Mouse (Mus musculus): ENCODE data around the gene St7. TPM values are rescaled to one million over a fixed set of nuclear protein-coding genes. Genes with fewer than 3 reads are reported as not detected.

The St7 gene
- polyA plus RNA-seq, 2 experiments = 7.9 to 8.9 TPM

GRCm38 (mm10) chr6:17946456-17946855 lies 253.7 kb downstream of the St7 start:
- ATAC-seq (ENCODE audit: insufficient read depth) = no peak
- no peak overlapping the region for H3K27ac ChIP-seq
- no peaks in the 10 kb centered on the region for H3K9me3 ChIP-seq (ENCODE audit: control insufficient read depth, low read length)
- DNase-seq (ENCODE audit: low read depth in 3 of 3, low spot score in 3 of 3) = no peak
- no peak overlapping the region for H3K9ac ChIP-seq (replicated peaks)
- no peaks in the 10 kb centered on the region for H3K36me3 ChIP-seq (replicated peaks; ENCODE audit: control insufficient read depth, insufficient read depth, low read depth)
- no peaks in the 10 kb centered on the region for H3K27me3 ChIP-seq (ENCODE audit: control insufficient read depth, insufficient read depth, low read length)
- WGBS (ENCODE audit: insufficient replicate concordance) = 47% methylated on average over 5 of the region's 5 CpGs
- no peak overlapping the region for H3K4me2 ChIP-seq (ENCODE audit: low read depth)
- H3K4me1 ChIP-seq (replicated peaks; ENCODE audit: control insufficient read depth in 2 of 2, insufficient read depth in 2 of 2, low read length in 1 of 2) = peaks cover 0 to 10% of the 10 kb centered on the region in 2 experiments; a peak in 2 of 4 replicates
- H3K4me3 ChIP-seq (ENCODE audit: insufficient read depth in 1 of 2, low read depth in 2 of 2, low read length in 2 of 2) = no peak overlapping the region
- TF ChIP-seq CTCF (IDR thresholded peaks at IDR 0.05; ENCODE audit: low read depth) (no peak), EP300 (IDR thresholded peaks at IDR 0.05; ENCODE audit: low read depth) (no peak)

DNA sequence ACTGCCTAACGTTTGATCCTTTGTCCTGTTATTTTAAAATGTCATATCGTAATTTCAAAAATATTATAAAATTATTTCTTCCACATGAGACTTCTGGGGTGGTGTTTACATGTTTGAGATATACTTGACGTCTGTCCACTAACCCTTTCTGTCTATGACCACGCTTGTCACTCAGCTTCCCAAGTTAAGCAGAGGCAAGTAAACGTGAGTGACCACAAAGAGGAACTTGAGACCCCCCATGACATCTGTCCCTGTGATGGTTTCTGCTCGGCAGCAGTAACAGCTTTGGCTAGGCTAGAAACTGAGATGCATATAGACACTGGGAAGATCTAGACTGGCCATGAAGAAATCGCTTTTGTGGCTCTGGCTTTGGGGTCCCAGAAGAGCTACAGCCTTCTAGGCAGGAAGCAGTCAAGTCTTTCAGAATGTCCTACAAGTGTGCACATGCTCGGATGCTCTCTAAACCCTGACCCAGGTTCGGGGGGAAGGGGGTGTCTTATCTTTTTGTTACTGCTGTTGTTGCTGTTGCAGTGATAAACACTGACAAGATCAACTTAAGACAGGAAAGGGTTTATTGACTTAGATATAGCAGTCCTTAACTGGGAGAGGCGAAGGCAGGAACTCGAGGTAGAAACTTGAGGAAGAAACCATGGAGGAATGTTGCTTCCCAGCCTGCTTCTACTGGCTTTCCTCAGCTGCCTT lies 254.5 kb downstream of the St7 start:
- no peak for DNase-seq (ENCODE audit: low read depth in 3 of 3, low spot score in 3 of 3)
- H3K36me3 ChIP-seq (replicated peaks; ENCODE audit: control insufficient read depth, insufficient read depth, low read depth) = no peaks in the 10 kb centered on the region
- H3K27ac ChIP-seq = no peak overlapping the region
- H3K27me3 ChIP-seq (ENCODE audit: control insufficient read depth, insufficient read depth, low read length) = no peaks in the 10 kb centered on the region
- H3K9ac ChIP-seq (replicated peaks) = no peak overlapping the region
- no peak for TF ChIP-seq CTCF (IDR thresholded peaks at IDR 0.05; ENCODE audit: low read depth)
- no peak for TF ChIP-seq EP300 (IDR thresholded peaks at IDR 0.05; ENCODE audit: low read depth)
- H3K4me3 ChIP-seq (ENCODE audit: insufficient read depth in 1 of 2, low read depth in 2 of 2, low read length in 2 of 2) = no peak overlapping the region
- H3K4me2 ChIP-seq (ENCODE audit: low read depth) = no peak overlapping the region
- no peaks in the 10 kb centered on the region for H3K9me3 ChIP-seq (ENCODE audit: control insufficient read depth, low read length)
- 16% methylated on average over 11 of the region's 11 CpGs for WGBS (ENCODE audit: insufficient replicate concordance)
- H3K4me1 ChIP-seq (replicated peaks; ENCODE audit: control insufficient read depth in 2 of 2, insufficient read depth in 2 of 2, low read length in 1 of 2) = peaks cover 0 to 8% of the 10 kb centered on the region in 2 experiments; a peak in 2 of 4 replicates
- ATAC-seq (ENCODE audit: insufficient read depth) = no peak

DNA sequence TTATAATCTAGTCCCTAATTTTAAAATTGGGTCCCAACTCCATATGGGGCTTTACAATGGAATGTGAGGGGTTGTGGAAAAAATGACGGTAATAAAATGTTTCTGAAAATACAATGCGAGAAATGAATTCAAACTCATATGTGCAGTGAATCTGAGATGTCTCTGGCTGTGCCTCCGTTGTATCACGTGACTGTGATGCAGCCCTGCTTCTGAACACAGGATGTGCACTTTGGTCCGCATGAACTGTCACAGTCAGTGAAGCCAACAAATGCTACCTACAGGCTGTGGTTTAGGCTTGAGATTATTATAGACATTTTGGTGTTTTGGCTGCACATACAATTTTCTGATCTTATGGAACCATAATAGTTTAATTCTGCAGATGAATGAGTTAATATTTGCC lies 256.4 kb downstream of the St7 start:
- H3K4me3 ChIP-seq (ENCODE audit: insufficient read depth in 1 of 2, low read depth in 2 of 2, low read length in 2 of 2) = no peak overlapping the region
- no peak overlapping the region for H3K9ac ChIP-seq (replicated peaks)
- TF ChIP-seq EP300 (IDR thresholded peaks at IDR 0.05; ENCODE audit: low read depth) (no peak), CTCF (IDR thresholded peaks at IDR 0.05; ENCODE audit: low read depth) (no peak)
- no peaks in the 10 kb centered on the region for H3K9me3 ChIP-seq (ENCODE audit: control insufficient read depth, low read length)
- no peak overlapping the region for H3K4me2 ChIP-seq (ENCODE audit: low read depth)
- peaks cover 0 to 7% of the 10 kb centered on the region in 2 experiments; a peak in 2 of 4 replicates for H3K4me1 ChIP-seq (replicated peaks; ENCODE audit: control insufficient read depth in 2 of 2, insufficient read depth in 2 of 2, low read length in 1 of 2)
- ATAC-seq (ENCODE audit: insufficient read depth) = no peak
- H3K27ac ChIP-seq = no peak overlapping the region
- DNase-seq (ENCODE audit: low read depth in 3 of 3, low spot score in 3 of 3) = no peak
- H3K36me3 ChIP-seq (replicated peaks; ENCODE audit: control insufficient read depth, insufficient read depth, low read depth) = no peaks in the 10 kb centered on the region
- WGBS (ENCODE audit: insufficient replicate concordance) = 69% methylated on average over 5 of the region's 5 CpGs
- no peaks in the 10 kb centered on the region for H3K27me3 ChIP-seq (ENCODE audit: control insufficient read depth, insufficient read depth, low read length)

DNA sequence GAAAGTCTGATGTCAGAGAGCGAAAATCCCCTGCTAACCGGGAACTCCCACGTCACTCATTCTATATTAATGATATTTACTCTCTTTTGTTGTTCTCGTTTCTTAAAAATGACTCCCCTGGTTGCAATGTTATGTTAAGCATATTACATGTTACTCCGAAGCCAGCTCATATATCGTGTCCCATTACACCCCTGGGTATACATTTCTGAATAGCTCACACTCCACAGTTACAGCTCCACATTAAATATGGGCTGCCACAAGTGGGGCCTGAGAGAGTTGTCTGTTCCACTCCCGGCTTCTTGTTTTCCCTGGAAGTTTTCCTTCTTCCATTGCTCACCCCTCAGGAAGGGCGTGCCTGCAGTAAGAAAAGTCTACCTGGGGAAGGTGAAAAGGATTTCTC lies 259.0 kb downstream of the St7 start:
- peaks cover 0 to 7% of the 10 kb centered on the region in 2 experiments; a peak in 2 of 4 replicates for H3K4me1 ChIP-seq (replicated peaks; ENCODE audit: control insufficient read depth in 2 of 2, insufficient read depth in 2 of 2, low read length in 1 of 2)
- H3K9me3 ChIP-seq (ENCODE audit: control insufficient read depth, low read length) = no peaks in the 10 kb centered on the region
- whole genome bisulfite sequencing (ENCODE audit: insufficient replicate concordance) = 66% methylated on average over 8 of the region's 8 CpGs
- H3K9ac ChIP-seq (replicated peaks) = no peak overlapping the region
- H3K4me2 ChIP-seq (ENCODE audit: low read depth) = no peak overlapping the region
- H3K36me3 ChIP-seq (replicated peaks; ENCODE audit: control insufficient read depth, insufficient read depth, low read depth) = no peaks in the 10 kb centered on the region
- no peak overlapping the region for H3K27ac ChIP-seq
- ATAC-seq (ENCODE audit: insufficient read depth) (no peak), DNase-seq (ENCODE audit: low read depth in 3 of 3, low spot score in 3 of 3) (no peak)
- H3K4me3 ChIP-seq (ENCODE audit: insufficient read depth in 1 of 2, low read depth in 2 of 2, low read length in 2 of 2) = no peak overlapping the region
- no peak for TF ChIP-seq EP300 (IDR thresholded peaks at IDR 0.05; ENCODE audit: low read depth)
- no peak for TF ChIP-seq CTCF (IDR thresholded peaks at IDR 0.05; ENCODE audit: low read depth)
- H3K27me3 ChIP-seq (ENCODE audit: control insufficient read depth, insufficient read depth, low read length) = no peaks in the 10 kb centered on the region

- Histone ChIP-seq H3K27ac (no peak overlapping the region), H3K9me3 (ENCODE audit: control insufficient read depth, low read length) (no peaks in the 10 kb centered on the region), H3K9ac (replicated peaks) (no peak overlapping the region), H3K36me3 (replicated peaks; ENCODE audit: control insufficient read depth, insufficient read depth, low read depth) (no peaks in the 10 kb centered on the region), H3K4me3 (ENCODE audit: insufficient read depth in 1 of 2, low read depth in 2 of 2, low read length in 2 of 2) (no peak overlapping the region), H3K27me3 (ENCODE audit: control insufficient read depth, insufficient read depth, low read length) (no peaks in the 10 kb centered on the region), H3K4me1 (replicated peaks; ENCODE audit: control insufficient read depth in 2 of 2, insufficient read depth in 2 of 2, low read length in 1 of 2) (no peaks in the 10 kb centered on the region), H3K4me2 (ENCODE audit: low read depth) (no peak overlapping the region)
- DNase-seq (ENCODE audit: low read depth in 3 of 3, low spot score in 3 of 3) = no peak
- ATAC-seq (ENCODE audit: insufficient read depth) = no peak
- 55% methylated on average over 3 of the region's 3 CpGs for WGBS (ENCODE audit: insufficient replicate concordance)
- no peak for TF ChIP-seq EP300 (IDR thresholded peaks at IDR 0.05; ENCODE audit: low read depth)
- no peak for TF ChIP-seq CTCF (IDR thresholded peaks at IDR 0.05; ENCODE audit: low read depth)
Measured at GRCm38 (mm10) chr6:17963455-17963854, 270.7 kb downstream of the St7 start.
